Mouse (Mus musculus) spleen, postnatal 14 days (tissue): Measurements from ENCODE around the gene Yod1.

Source experiments
- DNase-seq, 2 experiments: peaks; one replicate each; pipeline ENCODE4 v3.0.0; 2021 to 2022; ENCODE audit warnings: low spot score in 2 of 2

The Yod1 gene

GRCm38 (mm10) chr1:130732706-130733658 lies 15.9 kb downstream of the Yod1 start:
- DNase-seq, result no peak

- no peak for DNase-seq
Observed at GRCm38 (mm10) chr1:130733671-130734070, 16.5 kb downstream of the Yod1 start.

- no peak for DNase-seq
Observed at GRCm38 (mm10) chr1:130734452-130734851, 17.3 kb downstream of the Yod1 start.

GRCm38 (mm10) chr1:130734852-130735251 lies 17.7 kb downstream of the Yod1 start:
- DNase-seq, result no peak

- no peak for DNase-seq
Observed at GRCm38 (mm10) chr1:130737411-130737881, 20.3 kb downstream of the Yod1 start.

- no peak for DNase-seq
Observed at GRCm38 (mm10) chr1:130737916-130738315, 20.8 kb downstream of the Yod1 start.

- no peak for DNase-seq
Observed at GRCm38 (mm10) chr1:130738551-130739106, 21.5 kb downstream of the Yod1 start.

- DNase-seq, result no peak
Observed at GRCm38 (mm10) chr1:130739636-130740035, 22.5 kb downstream of the Yod1 start.

- DNase-seq, result no peak
Observed at GRCm38 (mm10) chr1:130740227-130740648, 23.1 kb downstream of the Yod1 start.

- peak; percentile 52 to 57 for DNase-seq
Observed at GRCm38 (mm10) chr1:130740781-130741720, 23.9 kb downstream of the Yod1 start.

GRCm38 (mm10) chr1:130742201-130742600 lies 25.1 kb downstream of the Yod1 start:
- no peak for DNase-seq

- no peak for DNase-seq
Observed at GRCm38 (mm10) chr1:130743775-130744174, 26.6 kb downstream of the Yod1 start.

GRCm38 (mm10) chr1:130744217-130744616 lies 27.1 kb downstream of the Yod1 start:
- DNase-seq, result no peak

GRCm38 (mm10) chr1:130744961-130745360 lies 27.8 kb downstream of the Yod1 start:
- no peak for DNase-seq

- no peak for DNase-seq
Observed at GRCm38 (mm10) chr1:130745591-130745990, 28.5 kb downstream of the Yod1 start.

- no peak for DNase-seq
Observed at GRCm38 (mm10) chr1:130746819-130747218, 29.7 kb downstream of the Yod1 start.

- DNase-seq, result no peak
Observed at GRCm38 (mm10) chr1:130759689-130760088, 42.6 kb downstream of the Yod1 start.

- DNase-seq, result no peak
Observed at GRCm38 (mm10) chr1:130761597-130761996, 44.5 kb downstream of the Yod1 start.

GRCm38 (mm10) chr1:130762045-130762760 lies 45.1 kb downstream of the Yod1 start:
- no peak for DNase-seq

GRCm38 (mm10) chr1:130764027-130764461 lies 46.9 kb downstream of the Yod1 start:
- no peak for DNase-seq

GRCm38 (mm10) chr1:130767066-130767465 lies 49.9 kb downstream of the Yod1 start:
- no peak for DNase-seq
